Mouse (Mus musculus) intestine, embryonic 14.5 days (tissue): ENCODE data around the gene Cers1. TPM values are rescaled to one million over a fixed set of nuclear protein-coding genes. Genes with fewer than 3 reads are reported as not detected.
A peak's percentile ranks its signal among the peaks of the same experiment; 100 is the strongest.

ENCODE experiments used
- ATAC-seq: fragments of 200-750 bp; cut with Nextera tagmentation; replicated peaks from 2 replicates; pipeline ENCODE4 v1.8.0; 2017; ENCODE audit warnings: low read depth, moderate number of reproducible peaks, moderate TSS enrichment, moderate library complexity; ENCODE audit not compliant: low FRiP score, low TSS enrichment
- DNase-seq: peaks from one replicate; pipeline ENCODE4 v3.0.0-alpha.2; 2018; ENCODE audit warnings: low spot score
- H3K27ac ChIP-seq: fragments of 300-500 bp; sonication (generic); 2 replicates; pipeline ENCODE4 v1.5.1; 2014; ENCODE audit warnings: low read depth, mild to moderate bottlenecking, control low read depth
- H3K27me3 ChIP-seq: fragments of 300-500 bp; sonication (generic); replicated peaks from 2 replicates; pipeline ENCODE4 v1.6.1; 2014; ENCODE audit warnings: low read length, control low read depth; ENCODE audit not compliant: control insufficient read depth, insufficient read depth
- H3K36me3 ChIP-seq: fragments of 300-500 bp; sonication (generic); 2 replicates; pipeline ENCODE4 v1.6.1; 2014; ENCODE audit warnings: low read length, control low read depth; ENCODE audit not compliant: control insufficient read depth, insufficient read depth
- H3K4me1 ChIP-seq: fragments of 300-500 bp; sonication (generic); replicated peaks from 2 replicates; pipeline ENCODE4 v1.6.1; 2014; ENCODE audit warnings: low read length, control low read depth, mixed read lengths; ENCODE audit not compliant: control insufficient read depth, insufficient read depth
- H3K4me2 ChIP-seq: fragments of 300-500 bp; sonication (generic); 2 replicates; pipeline ENCODE4 v1.6.1; 2014; ENCODE audit warnings: low read length
- H3K4me3 ChIP-seq: fragments of 300-500 bp; sonication (generic); 2 replicates; pipeline ENCODE4 v1.5.1; 2014; ENCODE audit warnings: low read depth, low read length, control low read depth, mixed read lengths
- H3K9ac ChIP-seq: fragments of 300-500 bp; sonication (generic); 2 replicates; pipeline ENCODE4 v1.6.1; 2014; ENCODE audit warnings: mild to moderate bottlenecking, low read length
- H3K9me3 ChIP-seq: fragments of 300-500 bp; sonication (generic); 2 replicates; pipeline ENCODE4 v1.6.1; 2016; ENCODE audit warnings: low read length, control low read depth; ENCODE audit not compliant: control insufficient read depth
- WGBS: fragments of 180-500 bp; shearing (Covaris S2); extraction: QIAGEN DNeasy Blood & Tissue Kit; methylation state at CpG from one replicate; pipeline ENCODE4 v1.1.7; 2014; 5-methylcytosine and 5-hydroxymethylcytosine counted together
- polyA plus RNA-seq: library from polyadenylated mRNA; unstranded; fragments of >200 nt; fragmentation: Nextera tagmentation; extraction: Ambion mirVana; gene quantifications from 2 replicates; pipeline ENCODE4 v1.2.1, GENCODE M21; 2014

Gene Cers1
- 4.3 and 4.6 TPM in 2 replicates for polyA plus RNA-seq

DNA sequence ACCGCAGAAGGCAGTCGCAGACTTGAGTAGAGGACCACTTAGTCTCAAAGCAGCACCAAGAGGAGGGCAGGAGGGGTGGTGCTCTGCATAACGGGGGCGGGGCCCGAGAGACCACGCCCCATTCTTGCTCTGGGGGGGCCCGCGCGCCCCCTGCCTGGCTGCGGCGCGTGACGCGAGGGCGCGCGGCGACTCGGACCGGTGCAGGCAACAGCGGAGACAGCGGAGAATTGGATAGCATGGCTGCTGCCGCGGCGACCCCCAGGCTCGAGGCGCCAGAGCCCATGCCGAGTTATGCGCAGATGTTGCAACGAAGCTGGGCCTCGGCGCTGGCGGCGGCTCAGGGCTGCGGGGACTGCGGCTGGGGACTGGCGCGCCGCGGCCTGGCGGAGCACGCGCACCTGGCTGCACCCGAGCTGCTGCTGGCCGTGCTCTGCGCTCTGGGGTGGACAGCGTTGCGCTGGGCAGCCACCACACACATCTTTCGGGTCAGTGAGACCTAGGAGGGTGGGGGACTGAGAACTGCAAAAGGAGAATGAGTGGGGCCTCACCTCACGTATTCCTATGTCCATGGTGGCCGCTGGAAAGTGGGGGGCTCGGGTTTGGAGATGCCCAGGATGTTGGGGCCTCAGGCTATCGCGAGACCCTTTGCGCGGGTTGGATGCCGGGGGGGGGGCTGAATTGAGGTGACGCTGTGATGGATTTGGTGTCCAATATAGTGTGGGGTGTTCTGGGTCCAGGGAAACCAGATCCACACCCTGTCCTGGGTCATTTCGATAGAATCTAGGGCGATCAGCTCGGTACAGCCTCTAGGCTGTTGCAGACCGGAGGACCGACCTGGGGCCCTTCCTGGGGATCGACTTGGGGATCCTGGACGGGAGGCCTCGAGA lies at the start of gene Cers1:
Cers1 (plus strand) TSS at position 152 of the 887 bp plus-strand sequence.
- Histone ChIP-seq H3K27me3 (no peaks in the 10 kb centered on the region), H3K4me1 (peaks cover 22% of the 10 kb centered on the region), H3K27ac (peak within 1 kb of the TSS; percentile 62; the same call in 1 of the 2 replicates), H3K4me3 (peak within 1 kb of the TSS; percentile 56), H3K36me3 (peaks cover 27% of the 10 kb centered on the region), H3K9ac (peak within 1 kb of the TSS; percentile 45), H3K4me2 (peak within 1 kb of the TSS; percentile 68), H3K9me3 (no peaks in the 10 kb centered on the region)
- ATAC-seq = peak; percentile 59
- peak; percentile 79 for DNase-seq
- 3% methylated on average over 66 of the region's 66 CpGs for WGBS

DNA sequence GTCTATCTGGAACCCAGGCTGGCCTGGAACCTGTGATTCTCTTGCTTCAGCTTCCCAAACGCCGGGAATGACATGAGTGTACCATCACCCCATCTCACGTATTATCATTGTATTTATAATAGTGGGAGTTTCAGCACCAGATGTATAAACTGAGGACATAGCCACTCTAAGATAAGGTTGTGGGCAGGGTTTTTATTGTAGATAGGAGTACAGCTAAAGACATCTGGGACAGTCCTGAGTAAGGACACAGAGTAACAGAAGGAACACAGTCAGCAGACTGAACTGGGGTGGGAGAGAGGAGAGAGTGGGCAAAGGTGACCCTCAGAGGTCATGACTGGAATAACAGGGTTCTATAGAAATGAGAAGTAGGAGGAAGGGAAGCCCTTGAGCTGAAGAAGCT lies 47.9 kb upstream of the Cers1 start:
- no peak overlapping the region for H3K4me3 ChIP-seq
- H3K4me2 ChIP-seq = no peak overlapping the region
- no peaks in the 10 kb centered on the region for H3K4me1 ChIP-seq
- ATAC-seq = no peak
- no peaks in the 10 kb centered on the region for H3K9me3 ChIP-seq
- no peak overlapping the region for H3K27ac ChIP-seq
- H3K36me3 ChIP-seq = peaks cover 25% of the 10 kb centered on the region
- no peak for DNase-seq
- 77% methylated on average over 3 of the region's 3 CpGs for WGBS
- no peak overlapping the region for H3K9ac ChIP-seq
- no peaks in the 10 kb centered on the region for H3K27me3 ChIP-seq

DNA sequence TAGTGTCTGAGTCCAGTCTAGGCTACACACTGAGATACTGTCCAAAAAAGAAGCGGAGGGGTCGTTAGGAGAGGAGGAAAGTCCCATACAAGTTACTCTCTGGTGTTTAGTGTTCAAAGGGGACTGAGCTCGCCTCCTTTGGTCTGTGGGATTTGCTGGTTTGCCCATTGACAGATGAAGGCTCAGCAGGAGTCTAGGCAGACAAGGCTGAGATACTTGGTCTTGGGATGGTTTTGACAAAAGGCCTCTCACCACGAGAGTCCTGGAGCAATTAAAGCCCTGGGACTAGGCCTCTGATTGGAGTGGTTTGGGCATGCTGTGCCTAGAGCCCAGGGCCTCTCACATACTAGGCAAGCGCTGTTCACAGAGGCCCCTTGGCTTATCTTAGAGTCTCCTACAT lies 47.3 kb upstream of the Cers1 start:
- 63% methylated on average over 5 of the region's 5 CpGs for WGBS
- no peak overlapping the region for H3K4me2 ChIP-seq
- no peaks in the 10 kb centered on the region for H3K27me3 ChIP-seq
- H3K4me1 ChIP-seq = no peaks in the 10 kb centered on the region
- H3K4me3 ChIP-seq = no peak overlapping the region
- H3K36me3 ChIP-seq = peaks cover 19% of the 10 kb centered on the region
- ATAC-seq = no peak
- DNase-seq = no peak
- no peaks in the 10 kb centered on the region for H3K9me3 ChIP-seq
- no peak overlapping the region for H3K27ac ChIP-seq
- H3K9ac ChIP-seq = no peak overlapping the region

DNA sequence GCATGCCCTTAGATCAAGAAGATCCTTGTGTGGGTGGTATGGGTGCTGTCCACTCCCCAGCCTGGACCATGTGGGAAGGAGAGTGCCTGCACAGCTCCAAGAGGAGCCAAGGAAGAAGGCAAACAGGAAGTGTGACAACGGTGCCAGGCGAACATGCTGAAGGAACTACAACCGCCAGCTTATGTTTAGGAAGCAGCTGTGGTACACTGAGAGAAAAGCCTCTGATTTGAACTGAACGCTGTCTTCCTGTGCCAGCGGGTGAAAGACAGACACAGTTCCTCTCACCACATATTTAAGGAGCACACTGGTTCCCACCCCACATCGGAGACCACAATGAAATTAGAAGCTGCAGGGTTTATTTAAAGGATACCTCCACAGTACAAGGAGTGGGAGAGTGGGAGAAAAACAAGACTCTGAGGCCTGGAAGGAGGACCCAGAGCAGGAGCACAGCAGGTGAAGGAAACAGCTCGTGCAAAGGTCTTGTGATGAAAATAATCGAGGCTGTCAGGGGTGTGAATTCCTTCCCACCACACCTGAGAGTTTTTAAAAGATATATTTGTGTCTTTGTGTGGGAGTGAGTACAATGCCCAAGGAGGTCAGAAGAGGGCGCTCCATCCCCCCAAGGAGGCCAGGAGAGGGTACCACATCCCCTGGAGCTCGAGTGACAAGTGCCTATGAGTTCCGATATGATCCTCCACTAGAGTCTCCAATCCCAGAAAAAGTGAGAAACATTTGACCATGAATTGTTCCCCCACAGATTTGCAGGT lies 46.6 kb upstream of the Cers1 start:
- H3K27ac ChIP-seq = no peak overlapping the region
- no peaks in the 10 kb centered on the region for H3K27me3 ChIP-seq
- DNase-seq (no peak), ATAC-seq (no peak)
- peaks cover 12% of the 10 kb centered on the region for H3K36me3 ChIP-seq
- 54% methylated on average over 11 of the region's 11 CpGs for WGBS
- no peaks in the 10 kb centered on the region for H3K9me3 ChIP-seq
- no peak overlapping the region for H3K4me3 ChIP-seq
- H3K4me2 ChIP-seq = no peak overlapping the region
- no peak overlapping the region for H3K9ac ChIP-seq
- no peaks in the 10 kb centered on the region for H3K4me1 ChIP-seq

DNA sequence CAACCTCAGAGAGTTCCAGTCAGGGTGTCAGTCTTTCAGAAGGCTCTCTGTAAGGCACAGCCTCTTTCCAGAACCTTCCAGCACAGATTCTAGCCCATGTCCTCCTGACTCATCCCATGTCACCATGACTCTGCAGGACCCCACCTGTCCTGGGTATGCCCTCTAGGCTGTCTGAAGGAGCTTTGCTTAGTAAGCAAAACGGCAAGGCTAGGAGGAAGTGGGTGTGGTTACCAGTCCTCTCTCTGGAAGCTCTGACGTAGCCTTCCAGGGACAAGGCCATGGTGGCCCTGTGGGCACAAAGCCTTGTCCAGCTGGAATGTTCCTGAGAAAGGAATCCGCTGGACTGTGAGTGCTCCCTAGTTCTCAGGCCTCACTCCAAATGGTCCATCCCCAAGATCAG lies 42.6 kb upstream of the Cers1 start:
- ATAC-seq (no peak), DNase-seq (no peak)
- H3K4me2 ChIP-seq = no peak overlapping the region
- H3K27ac ChIP-seq = no peak overlapping the region
- no peak overlapping the region for H3K4me3 ChIP-seq
- H3K9ac ChIP-seq = no peak overlapping the region
- H3K4me1 ChIP-seq = no peaks in the 10 kb centered on the region
- H3K27me3 ChIP-seq = no peaks in the 10 kb centered on the region
- no peaks in the 10 kb centered on the region for H3K36me3 ChIP-seq
- H3K9me3 ChIP-seq = no peaks in the 10 kb centered on the region
- WGBS = 47% methylated on average over 3 of the region's 3 CpGs

DNA sequence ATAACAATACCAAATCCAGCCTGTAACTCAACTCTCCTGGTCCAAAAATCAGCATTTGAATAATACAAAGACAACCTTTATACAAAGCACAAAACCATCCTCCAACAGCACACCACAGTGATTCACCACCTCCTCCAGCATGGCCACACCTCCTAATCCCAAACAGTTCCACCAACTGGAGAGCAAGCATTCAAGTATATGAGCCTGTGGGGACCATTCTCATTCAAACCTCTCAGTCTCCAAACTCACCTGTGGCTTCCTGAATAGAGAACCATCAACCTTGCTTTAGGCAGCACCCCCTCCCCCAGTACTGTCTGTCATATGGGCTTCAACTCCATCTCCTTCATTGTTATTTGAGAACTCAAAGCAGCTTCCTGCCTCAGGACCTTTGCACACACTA lies 41.2 kb upstream of the Cers1 start:
- no peak overlapping the region for H3K4me2 ChIP-seq
- H3K4me1 ChIP-seq = no peaks in the 10 kb centered on the region
- H3K4me3 ChIP-seq = no peak overlapping the region
- DNase-seq (no peak), ATAC-seq (no peak)
- no peak overlapping the region for H3K9ac ChIP-seq
- no peaks in the 10 kb centered on the region for H3K27me3 ChIP-seq
- H3K9me3 ChIP-seq = no peaks in the 10 kb centered on the region
- H3K36me3 ChIP-seq = no peaks in the 10 kb centered on the region
- H3K27ac ChIP-seq = no peak overlapping the region

DNA sequence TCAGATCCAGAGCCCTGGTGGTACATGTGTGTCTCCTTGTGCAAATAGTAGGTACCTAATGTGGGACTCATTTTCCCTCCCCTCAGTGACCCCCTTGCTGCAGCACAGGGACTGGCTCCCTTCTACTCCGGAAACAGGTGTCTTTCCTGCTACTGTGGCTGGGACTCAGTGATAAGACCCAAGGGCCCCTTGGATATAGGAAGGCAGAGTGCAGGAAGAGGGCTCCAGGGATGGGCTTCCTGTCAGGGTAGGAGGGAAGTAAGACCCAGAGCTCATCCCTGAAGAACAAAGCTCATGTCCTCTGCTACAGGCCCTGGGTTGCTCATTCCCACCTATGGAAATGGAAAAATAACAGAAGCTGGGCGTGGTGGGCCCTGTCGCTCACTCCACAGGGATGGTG lies 39.1 kb upstream of the Cers1 start:
- ATAC-seq (no peak), DNase-seq (no peak)
- Histone ChIP-seq H3K4me3 (no peak overlapping the region), H3K4me2 (no peak overlapping the region), H3K9me3 (no peaks in the 10 kb centered on the region), H3K27ac (no peak overlapping the region), H3K4me1 (no peaks in the 10 kb centered on the region), H3K27me3 (no peaks in the 10 kb centered on the region), H3K9ac (no peak overlapping the region), H3K36me3 (no peaks in the 10 kb centered on the region)
- WGBS = 81% methylated on average over 3 of the region's 3 CpGs

DNA sequence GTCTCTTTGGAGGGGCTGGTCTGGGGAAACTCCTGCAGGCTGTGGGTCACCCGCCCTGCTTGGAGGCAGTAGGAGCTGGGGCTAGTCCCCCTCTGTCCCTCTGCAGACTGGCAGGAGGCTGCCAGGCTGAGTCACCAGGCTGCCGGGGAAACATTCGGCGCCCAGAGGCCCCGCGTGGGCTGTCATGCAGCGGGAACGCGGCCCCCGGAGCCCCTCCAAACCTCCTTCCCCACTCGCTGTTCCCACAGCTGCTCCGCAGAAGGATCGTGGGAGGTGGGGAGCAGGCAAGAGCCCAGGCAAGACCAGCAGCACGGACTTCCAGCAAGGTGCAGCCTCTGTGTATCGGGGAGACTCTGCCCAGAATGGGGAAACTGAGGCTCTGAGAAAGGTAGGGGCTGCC lies 37.4 kb upstream of the Cers1 start:
- Histone ChIP-seq H3K36me3 (no peaks in the 10 kb centered on the region), H3K4me1 (peaks cover 5% of the 10 kb centered on the region), H3K27ac (no peak overlapping the region), H3K9ac (no peak overlapping the region), H3K4me3 (no peak overlapping the region), H3K9me3 (no peaks in the 10 kb centered on the region), H3K27me3 (no peaks in the 10 kb centered on the region), H3K4me2 (no peak overlapping the region)
- DNase-seq = no peak
- no peak for ATAC-seq
- 65% methylated on average over 15 of the region's 15 CpGs for WGBS
